Mouse (Mus musculus): Measurements from ENCODE around the gene Hmga1b.
"Not testable (repeated sequence)": the region's sequence is repeated elsewhere in the genome, so short reads cannot be mapped to it uniquely, and the experiment has no call there.

Gene Hmga1b

DNA sequence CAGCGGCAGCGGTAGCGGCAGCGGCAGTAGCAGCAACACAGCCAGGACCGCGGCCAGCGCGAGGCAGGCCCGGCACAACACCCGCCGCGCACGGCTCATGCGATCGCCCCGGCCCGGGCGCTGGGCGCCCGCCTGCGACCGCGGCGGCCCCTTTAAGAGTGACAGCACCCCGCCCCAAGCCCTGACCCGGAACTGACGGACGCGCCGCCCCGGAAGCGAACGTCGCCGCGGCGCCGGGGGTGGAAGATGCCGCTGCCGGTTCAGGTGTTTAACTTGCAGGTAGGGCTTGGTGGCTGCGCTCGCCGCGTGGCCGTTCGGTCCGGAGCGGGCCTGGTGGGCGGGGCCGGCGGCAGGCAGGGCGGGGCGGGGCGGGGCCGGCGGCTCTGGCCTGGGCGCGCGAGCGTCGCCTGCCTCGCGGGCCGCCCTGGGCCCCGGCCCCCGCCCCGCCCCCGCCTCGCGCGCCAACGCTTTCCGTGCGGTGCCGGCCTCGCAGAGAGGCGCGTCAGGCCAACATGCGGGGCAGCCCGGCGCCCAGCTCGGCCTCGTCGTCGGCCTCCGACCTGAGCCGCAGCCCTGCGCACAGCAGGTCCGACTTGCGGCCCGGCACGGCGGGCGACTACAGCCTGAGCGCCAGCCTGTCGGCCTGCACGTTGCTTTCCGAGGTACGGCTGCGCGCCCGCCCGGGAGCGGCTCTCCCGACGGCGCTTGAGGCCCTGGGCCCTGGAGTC, 21.6 kb downstream of the Hmga1b start, which contains the start of the genes Rfng and Gps1:
Gene Rfng (minus strand): TSS at position 144 of the 728 bp plus-strand sequence.
Gene Gps1 (plus strand): TSS at position 209 of the 728 bp plus-strand sequence.
- DNase-seq (ENCODE audit: low read depth): peak; percentile 68

DNA sequence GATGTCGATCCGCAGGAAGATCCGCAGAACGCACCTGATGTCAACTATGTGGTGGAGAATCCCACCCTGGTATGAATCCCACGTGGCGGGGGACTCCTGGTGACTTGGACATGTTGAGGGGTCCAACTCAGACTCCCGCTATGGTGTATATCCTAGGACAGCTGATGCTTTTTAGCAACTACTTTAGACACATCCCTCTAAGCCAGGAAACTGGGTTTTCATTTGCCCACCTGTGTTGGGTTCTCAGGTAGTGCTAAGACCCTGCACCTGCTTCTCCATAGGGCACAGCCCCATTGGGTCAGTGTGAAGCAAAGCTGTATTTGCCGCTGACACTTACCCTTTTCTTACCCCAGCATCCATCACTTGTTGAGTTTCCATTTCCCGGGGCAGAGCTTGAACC, 22.6 kb downstream of the Hmga1b start:
- DNase-seq (ENCODE audit: low read depth): no peak

DNA sequence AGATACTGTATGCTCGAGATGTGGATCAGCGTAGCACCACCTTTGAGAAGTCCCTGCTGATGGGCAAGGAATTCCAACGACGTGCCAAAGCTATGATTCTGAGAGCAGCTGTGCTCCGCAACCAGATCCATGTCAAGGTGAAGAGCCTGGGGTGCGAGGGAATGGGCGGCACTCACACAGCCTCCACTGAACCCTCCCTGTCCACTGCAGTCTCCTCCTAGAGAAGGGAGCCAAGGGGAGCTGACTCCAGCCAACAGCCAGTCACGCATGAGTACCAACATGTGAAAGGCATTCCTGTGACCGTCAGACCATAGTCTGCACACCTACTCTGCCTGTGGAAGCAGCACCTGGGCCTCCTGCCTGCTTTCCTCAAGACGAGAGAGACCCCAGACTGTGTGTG, 25.9 kb downstream of the Hmga1b start:
- not testable (repeated sequence) for DNase-seq (ENCODE audit: low read depth)

DNA sequence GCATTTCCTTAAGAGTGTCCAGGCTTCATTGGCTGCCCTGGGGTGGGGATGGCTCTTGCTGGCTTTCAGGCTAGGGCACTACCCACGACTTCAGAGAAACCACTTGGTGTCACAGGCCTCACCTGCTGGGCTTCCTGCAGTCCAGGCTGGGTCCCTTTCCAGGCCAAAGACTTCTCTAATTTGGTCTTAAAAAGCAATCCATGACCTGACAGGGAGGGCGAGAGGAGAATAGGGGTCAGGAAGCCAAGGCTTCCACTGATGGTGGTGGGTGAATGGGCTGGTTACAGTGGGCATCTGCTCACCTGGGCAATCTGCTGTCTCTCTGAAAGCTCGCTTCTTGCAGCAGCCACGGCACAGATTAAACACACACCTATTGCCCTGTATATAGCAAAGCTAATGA, 26.8 kb downstream of the Hmga1b start:
- DNase-seq (ENCODE audit: low read depth): no peak

DNA sequence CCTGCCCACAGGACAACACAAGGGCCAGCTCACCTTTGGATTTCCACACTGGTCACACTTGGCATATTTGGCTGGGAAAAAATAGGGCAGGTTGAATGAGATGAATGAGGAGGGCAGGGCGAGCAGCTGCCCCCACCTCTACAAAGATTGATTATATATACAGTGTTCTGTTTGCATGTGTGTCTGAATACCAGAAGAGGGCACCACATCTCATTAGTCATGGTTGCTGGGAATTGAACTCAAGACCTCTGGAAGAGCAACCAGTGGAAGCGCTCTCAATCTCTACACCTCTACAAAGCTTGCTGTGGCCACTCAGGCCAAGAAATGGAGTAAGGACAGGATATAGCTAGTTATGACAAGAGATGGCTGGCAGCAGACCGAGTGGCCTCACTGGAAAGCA, 27.2 kb downstream of the Hmga1b start:
- DNase-seq (ENCODE audit: low read depth): peak; percentile 29

DNA sequence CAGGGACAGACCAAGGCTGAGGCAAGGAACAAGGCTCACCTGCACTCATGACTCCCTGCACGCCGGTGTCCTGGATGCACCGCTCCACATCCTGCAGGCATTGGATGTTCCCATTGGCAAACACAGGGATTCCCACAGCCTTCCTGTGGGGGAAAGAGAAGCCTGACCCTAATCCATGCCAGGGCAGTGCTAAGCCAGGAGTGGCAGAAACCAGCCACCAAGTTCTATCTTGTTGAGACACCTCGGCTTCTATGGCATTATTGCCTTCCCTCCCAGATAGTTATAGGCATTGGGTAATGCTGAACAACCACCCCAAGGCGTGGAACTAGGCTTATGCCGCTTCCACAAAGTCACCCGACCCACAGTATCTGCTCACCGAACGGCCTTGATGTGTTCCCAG, 30.1 kb downstream of the Hmga1b start:
- DNase-seq (ENCODE audit: low read depth): no peak

DNA sequence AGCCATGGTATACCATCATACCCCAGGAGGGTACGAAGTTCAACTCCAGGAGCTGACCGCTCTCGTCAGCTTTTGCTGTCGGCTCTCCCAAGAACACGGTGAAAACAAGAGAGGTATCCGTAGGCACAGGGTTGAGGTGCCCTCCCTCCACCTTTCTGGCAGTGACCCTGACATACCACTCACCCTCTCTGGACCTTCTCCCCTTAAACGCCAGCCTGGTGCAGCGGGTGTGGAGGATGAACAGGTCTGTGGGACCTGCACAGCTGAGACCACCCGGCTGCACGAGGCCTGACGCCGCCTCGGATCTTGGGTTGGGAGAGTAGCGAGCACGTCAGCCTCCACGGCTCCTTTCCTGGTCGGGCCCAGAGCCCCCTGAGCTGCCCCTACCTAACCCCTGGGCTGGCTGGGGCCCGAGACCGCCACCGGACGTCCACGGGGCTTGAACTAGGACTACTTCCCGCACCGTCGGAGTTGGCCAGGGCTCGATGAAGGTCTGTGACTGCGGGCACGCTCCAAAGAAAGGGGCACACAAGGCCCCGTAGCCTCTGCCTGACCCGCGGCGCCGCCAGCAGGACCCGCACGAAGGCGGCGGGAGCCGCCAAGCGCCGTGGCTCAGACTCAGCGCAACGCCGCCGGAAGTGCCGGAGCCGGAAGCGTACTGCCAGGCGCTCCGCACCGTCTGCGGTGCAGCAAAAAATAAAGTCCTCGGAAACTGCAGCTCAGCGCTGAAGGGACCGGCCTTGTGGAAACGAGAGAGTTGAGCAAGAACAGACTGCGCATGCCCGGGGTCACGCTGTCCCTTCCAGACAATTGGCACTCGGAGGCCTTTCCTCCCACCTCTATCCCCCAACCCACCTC, 33.4 kb downstream of the Hmga1b start, which contains the start of gene Dus1l:
Gene Dus1l (minus strand): TSS at position 648 of the 858 bp plus-strand sequence.
- peak; percentile 97 for DNase-seq (ENCODE audit: low read depth)

DNA sequence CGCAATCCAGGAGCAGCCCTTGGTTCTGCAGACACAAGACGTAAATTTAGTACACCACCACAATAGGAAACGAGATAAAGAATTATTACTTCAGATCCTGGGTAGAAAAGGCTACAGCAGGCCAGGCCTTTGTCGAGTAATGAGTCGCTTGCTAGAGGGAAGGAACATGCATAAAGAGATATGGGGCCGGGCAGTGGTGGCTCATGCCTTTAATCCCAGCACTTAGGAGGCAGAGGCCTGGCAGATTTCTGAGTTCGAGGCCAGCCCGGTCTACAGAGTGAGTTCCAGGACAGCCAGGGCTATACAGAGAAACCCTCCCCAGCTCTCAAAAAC, 34.0 kb downstream of the Hmga1b start:
- DNase-seq (ENCODE audit: low read depth): no peak

DNA sequence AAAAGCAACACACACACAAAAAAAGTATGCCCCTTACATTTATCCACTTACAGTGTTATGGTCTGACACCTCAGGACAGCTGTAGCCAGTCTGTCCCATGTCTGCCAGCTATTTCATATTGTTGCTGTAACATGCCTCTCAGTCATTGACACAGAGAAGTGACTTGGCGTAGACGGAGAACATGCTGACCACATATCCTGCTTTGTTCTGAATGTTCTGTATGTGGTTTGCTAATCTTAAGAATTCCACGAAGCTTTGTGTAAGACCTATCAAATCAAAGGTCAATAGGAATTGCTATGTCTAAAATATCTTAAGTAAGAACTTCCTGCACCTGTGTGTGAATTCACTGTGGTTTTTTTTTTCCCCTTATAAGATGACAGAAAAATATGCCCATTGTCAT, 35.6 kb downstream of the Hmga1b start:
- peak; percentile 83 for DNase-seq (ENCODE audit: low read depth)

DNA sequence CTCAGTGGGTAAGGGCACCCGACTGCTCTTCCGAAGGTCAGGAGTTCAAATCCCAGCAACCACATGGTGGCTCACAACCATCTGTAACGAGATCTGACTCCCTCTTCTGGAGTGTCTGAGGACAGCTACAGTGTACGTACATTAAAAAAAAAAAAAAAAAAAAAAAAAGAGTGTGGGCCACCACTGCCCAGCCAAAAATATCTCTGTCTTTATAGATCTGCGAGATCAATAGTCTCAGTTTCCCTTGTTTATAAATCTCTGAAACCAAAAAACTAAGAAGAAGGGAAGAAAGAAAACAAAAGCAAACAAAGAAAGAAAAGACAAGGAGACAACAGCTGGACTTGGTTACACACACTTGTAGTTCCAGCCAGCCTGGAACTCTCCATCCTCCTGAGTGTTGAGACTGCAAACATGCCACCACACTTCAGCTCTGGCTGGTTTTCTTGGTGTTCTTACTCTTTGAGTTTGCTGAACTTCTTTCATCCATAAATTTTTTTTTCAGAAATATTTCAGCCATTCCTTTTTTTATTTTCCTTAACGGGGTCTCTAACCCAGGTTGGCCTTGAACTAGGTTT, 36.8 kb downstream of the Hmga1b start:
- DNase-seq (ENCODE audit: low read depth): no peak

DNA sequence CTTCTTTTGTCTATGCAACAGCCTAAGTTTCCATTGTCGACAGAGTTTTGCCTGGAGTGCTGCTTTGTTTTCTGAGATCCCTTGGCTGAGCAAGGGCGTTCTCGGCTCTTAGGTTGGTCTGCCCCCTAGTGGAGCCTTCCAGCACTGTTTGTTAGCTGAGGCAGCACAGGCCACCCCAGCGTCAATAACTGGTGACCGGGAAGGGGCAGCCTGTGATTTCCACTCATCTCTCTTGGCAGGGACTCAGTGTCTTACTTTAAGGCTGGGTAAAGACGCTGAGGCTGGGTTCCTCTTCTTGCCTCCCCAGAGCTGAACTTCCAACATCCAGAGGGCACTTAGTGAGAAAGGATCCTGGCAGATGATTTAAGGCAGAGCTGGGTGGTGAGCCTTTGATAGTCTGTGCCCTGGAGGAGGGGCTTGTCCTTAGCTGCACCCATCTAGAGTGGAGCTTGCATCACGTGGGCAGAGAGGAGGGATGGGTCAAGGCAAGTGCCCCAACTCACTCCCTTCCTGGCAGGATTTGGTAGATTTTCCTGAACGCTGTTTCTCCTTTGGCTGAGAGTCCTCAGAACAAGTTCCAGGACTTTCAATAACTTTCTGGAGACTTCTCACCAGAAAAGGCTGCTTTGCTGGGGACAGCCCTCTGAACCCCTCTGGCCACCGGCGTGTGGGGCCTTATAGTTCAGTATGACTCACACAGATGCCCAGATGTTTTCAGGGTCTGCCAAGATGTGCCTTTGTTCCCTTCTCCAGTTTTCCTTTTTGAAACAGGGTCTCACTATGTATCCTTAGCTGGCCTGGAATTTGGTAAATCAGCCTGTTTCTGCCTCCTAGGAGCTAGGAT, 37.7 kb downstream of the Hmga1b start:
- DNase-seq (ENCODE audit: low read depth): peak; percentile 90

DNA sequence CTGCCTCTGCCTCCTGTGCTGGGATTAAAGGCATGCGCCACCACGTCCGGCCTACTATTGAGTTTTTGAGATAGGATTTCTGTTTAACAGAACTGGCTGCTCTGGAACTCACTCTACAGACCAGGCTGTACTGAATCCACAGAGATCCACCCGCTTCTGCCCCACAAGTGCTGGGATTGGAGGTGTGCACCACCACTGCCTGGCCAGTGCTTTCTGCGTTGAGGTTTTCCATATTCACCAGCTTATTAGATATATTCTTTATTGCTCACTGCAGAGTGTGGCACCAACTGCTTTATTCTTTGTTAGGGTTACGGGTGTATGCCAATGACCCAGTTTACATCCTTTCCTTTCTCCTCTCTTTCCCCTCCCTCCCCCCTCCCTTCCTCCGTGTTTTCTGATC, 41.7 kb downstream of the Hmga1b start:
- DNase-seq (ENCODE audit: low read depth): no peak

DNA sequence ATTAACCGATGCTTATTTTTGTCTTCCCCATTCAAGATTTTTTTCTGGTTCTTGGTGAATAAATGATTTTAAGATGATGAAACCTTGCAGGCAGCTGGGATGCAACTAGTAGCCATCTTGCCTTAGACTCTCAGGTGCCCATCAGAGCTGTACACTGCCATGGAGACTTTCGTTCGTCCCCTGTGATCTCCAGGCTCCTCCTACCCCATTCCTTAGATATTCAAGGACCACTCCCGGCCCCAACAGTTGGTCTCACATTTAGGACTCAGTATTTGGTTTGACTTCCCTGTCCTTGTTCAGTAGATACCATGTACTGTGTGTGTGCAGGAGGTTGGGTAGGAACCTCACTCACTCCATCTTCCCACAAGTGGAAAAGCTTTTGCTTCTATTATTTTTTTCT, 42.2 kb downstream of the Hmga1b start:
- peak; percentile 26 for DNase-seq (ENCODE audit: low read depth)

DNA sequence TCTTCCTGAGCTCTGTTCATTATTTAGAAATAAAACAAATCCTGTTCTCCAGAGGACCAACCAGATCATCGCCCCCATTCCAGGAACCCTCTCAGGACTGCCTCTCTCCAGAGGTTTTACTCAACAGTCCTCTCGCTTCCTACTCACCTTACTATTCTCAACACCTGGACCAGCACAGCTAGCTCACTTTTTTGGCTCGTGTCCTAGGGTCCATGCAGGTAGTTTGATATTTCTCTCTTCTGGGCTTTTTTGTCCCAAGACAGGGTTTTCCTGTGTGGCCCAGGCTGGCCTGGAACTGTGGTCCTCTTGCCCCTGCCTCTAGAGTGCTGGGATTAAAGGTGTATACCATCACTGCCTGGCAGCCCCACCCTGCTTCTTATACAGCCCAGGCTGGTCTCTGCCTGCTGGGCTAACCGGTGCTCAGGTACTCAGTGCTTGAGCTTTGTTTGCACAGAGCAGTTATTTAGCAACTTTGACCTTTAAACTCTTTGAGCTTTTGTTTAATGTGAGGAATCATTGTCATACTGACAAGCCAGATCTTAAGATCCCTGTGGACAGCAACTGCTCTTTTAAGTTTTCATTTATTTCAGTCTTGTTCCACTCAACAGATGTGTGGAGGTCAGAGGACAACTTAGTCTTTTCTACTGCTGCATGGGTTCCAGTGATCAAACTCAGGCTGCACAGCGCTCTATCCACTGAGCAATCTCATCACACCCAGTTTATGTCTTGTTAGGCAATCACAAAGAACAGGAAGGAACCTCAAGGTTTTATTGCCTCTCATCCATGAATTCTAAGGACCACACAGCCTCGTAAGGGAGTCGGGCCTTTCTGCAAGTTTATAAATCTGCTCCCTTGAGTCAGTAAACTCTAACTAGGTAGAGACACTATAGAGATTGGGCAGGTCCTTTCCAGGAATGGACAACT, 43.0 kb downstream of the Hmga1b start:
- DNase-seq (ENCODE audit: low read depth): no peak

DNA sequence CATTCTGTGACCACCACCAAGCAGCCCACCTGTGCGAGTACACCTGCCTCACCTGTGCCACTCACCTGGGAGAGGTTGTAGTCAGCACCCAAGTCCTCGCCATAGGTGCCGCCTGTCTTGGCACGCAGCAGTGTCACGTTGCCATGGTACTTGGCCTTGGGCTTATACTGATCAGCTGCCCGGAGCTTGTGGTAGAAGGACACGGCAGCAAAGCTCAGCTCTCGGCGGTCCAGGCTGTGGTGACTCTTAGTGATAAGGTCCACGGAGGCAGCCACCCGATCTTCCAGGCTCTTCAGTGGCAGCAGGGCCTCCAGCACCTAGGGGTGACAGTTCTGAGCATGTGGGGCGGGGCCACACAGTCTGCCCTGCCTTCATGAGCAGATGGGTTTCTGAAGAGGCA, 45.4 kb downstream of the Hmga1b start:
- DNase-seq (ENCODE audit: low read depth): no peak

DNA sequence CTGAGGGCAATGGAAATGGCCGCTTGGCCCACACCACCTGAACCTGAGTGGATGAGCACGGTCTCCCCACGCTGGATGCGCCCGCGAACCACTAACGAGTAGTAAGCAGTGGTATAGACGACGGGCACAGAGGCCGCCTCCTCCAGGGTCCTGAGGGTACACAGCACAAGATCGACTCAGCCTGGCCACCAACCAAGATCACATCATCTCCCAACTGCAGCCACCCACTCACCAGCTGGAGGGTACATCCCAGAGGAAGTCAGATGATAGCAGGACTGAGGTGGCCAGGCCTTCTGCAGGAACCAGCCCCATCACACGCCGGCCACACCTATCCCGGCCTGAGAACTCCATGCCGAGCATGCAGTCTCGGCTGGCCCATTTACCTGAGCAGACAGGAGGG, 49.5 kb downstream of the Hmga1b start:
- DNase-seq (ENCODE audit: low read depth): no peak

All from 416B (cell line).